Mouse (Mus musculus): ENCODE measurements at regions not wholly inside any gene's neighbourhood (a gene's known extent, or its start where the extent isn't known, plus 50 kb on each side); places are given as distances from the start of the nearest gene placed in this dataset.

GRCm38 (mm10) chr4:92396421-92397232, 205.1 kb upstream of the Gm12666 start:
- Histone ChIP-seq H3K9ac (ENCODE audit: low read length) (no peak overlapping the region), H3K4me1 (ENCODE audit: control insufficient read depth, insufficient read depth, low read length) (no peaks in the 10 kb centered on the region), H3K4me3 (ENCODE audit: low read depth, low read length) (no peak overlapping the region), H3K27ac (ENCODE audit: low read depth, low read length) (no peak overlapping the region), H3K36me3 (ENCODE audit: control insufficient read depth, insufficient read depth, low read length) (no peaks in the 10 kb centered on the region), H3K9me3 (ENCODE audit: control insufficient read depth, low read length) (no peaks in the 10 kb centered on the region), H3K27me3 (ENCODE audit: control insufficient read depth, insufficient read depth, low read length) (no peaks in the 10 kb centered on the region), H3K4me2 (no peak overlapping the region)
- WGBS: 65% methylated on average over 5 of the region's 5 CpGs
- no peak for DNase-seq (ENCODE audit: low spot score, missing footprints)
- ATAC-seq (ENCODE audit: low FRiP score): 0 out of 2 replicates have a peak, but pooled peaks have one; percentile 42
